Mouse (Mus musculus) limb, embryonic 14.5 days (tissue): ENCODE data around the gene Casp8. TPM values are rescaled to one million over a fixed set of nuclear protein-coding genes. Genes with fewer than 3 reads are reported as not detected.

Source experiments
- ATAC-seq: fragments of 200-750 bp; cut with Nextera tagmentation; 2 replicates; pipeline ENCODE4 v1.8.0; 2017; ENCODE audit warnings: low read depth, moderate number of reproducible peaks, moderate TSS enrichment; ENCODE audit not compliant: low FRiP score
- DNase-seq: peaks from one replicate; pipeline ENCODE4 v3.0.0-alpha.2; 2015; ENCODE audit warnings: low spot score
- H3K27ac ChIP-seq: fragments of 300-500 bp; sonication (generic); replicated peaks from 2 replicates; pipeline ENCODE4 v1.5.1; 2014; ENCODE audit warnings: low read depth, mild to moderate bottlenecking, low read length, moderate library complexity, mixed read lengths
- H3K27me3 ChIP-seq: fragments of 300-500 bp; sonication (generic); 2 replicates; pipeline ENCODE4 v1.6.1; 2014; ENCODE audit warnings: low read length, mixed read lengths; ENCODE audit not compliant: control insufficient read depth, insufficient read depth
- H3K36me3 ChIP-seq: fragments of 300-500 bp; sonication (generic); 2 replicates; pipeline ENCODE4 v1.6.1; 2014; ENCODE audit warnings: mild to moderate bottlenecking, low read length, moderate library complexity, mixed read lengths; ENCODE audit not compliant: control insufficient read depth, insufficient read depth
- H3K4me1 ChIP-seq: fragments of 300-500 bp; sonication (generic); 2 replicates; pipeline ENCODE4 v1.6.1; 2014; ENCODE audit warnings: antibody characterized with exemption, low read length, mixed read lengths; ENCODE audit not compliant: control insufficient read depth, insufficient read depth
- H3K4me2 ChIP-seq: fragments of 300-500 bp; sonication (generic); replicated peaks from 2 replicates; pipeline ENCODE4 v1.6.1; 2014; ENCODE audit warnings: low read depth, mild to moderate bottlenecking, low read length, moderate library complexity; ENCODE audit not compliant: severe bottlenecking
- H3K4me3 ChIP-seq: fragments of 300-500 bp; sonication (generic); replicated peaks from 2 replicates; pipeline ENCODE4 v1.5.1; 2014; ENCODE audit warnings: low read length
- H3K9ac ChIP-seq: fragments of 300-500 bp; sonication (generic); 2 replicates; pipeline ENCODE4 v1.6.1; 2014; ENCODE audit warnings: mild to moderate bottlenecking, low read depth, low read length, moderate library complexity; ENCODE audit not compliant: severe bottlenecking
- H3K9me3 ChIP-seq: fragments of 300-500 bp; sonication (generic); 2 replicates; pipeline ENCODE4 v1.6.1; 2016; ENCODE audit warnings: low read length; ENCODE audit not compliant: control insufficient read depth
- POLR2A ChIP-seq: fragments of 200-500 bp; IDR thresholded peaks from 2 replicates; pipeline ENCODE4 v1.8.0; 2012; ENCODE audit warnings: inconsistent platforms, mild to moderate bottlenecking, moderate library complexity, borderline replicate concordance; ENCODE audit not compliant: insufficient read depth, insufficient read length; ENCODE audit errors: extremely low read depth
- WGBS: fragments of 180-500 bp; shearing (Covaris S2); extraction: QIAGEN DNeasy Blood & Tissue Kit; methylation state at CpG from one replicate; pipeline ENCODE4 v1.1.7; 2014; 5-methylcytosine and 5-hydroxymethylcytosine counted together
- polyA plus RNA-seq, 2 experiments: library from polyadenylated mRNA; depleted of rRNA in 1 of 2; stranded (reverse) in 1 of 2; unstranded in 1 of 2; fragments of >200 nt; fragmentation: Nextera tagmentation in 1 of 2; extraction: Ambion mirVana in 1 of 2; gene quantifications; 2 replicates each; pipeline versions ENCODE4 v1.2.1 to v1.2.3; 2012 to 2014

Gene Casp8
- polyA plus RNA-seq, 2 experiments = 14.8 to 25.3 TPM

- no peak overlapping the region for H3K4me2 ChIP-seq
- WGBS = 86% methylated on average over 8 of the region's 8 CpGs
These were observed 6.5 kb downstream of the Casp8 start for GRCm38 (mm10) chr1:58801558-58802285.

GRCm38 (mm10) chr1:58802322-58803273, 7.4 kb downstream of the Casp8 start:
- Histone ChIP-seq H3K4me2 (no peak overlapping the region), H3K4me1 (peaks cover 10% of the 10 kb centered on the region), H3K9ac (peak overlapping the region; percentile 28; the same call in 1 of the 2 replicates), H3K9me3 (0 out of 2 replicates have a peak, but pooled peaks cover 2% of the 10 kb centered on the region), H3K4me3 (no peak overlapping the region), H3K27me3 (no peaks in the 10 kb centered on the region), H3K27ac (no peak overlapping the region), H3K36me3 (peaks cover 13% of the 10 kb centered on the region)
- no peak for ATAC-seq
- no peak for TF ChIP-seq POLR2A
- 58% methylated on average over 18 of the region's 18 CpGs for WGBS
- peak; percentile 22 for DNase-seq

More at GRCm38 (mm10) chr1:58801558-58802285, 6.5 kb downstream of the Casp8 start:
- peaks cover 14% of the 10 kb centered on the region for H3K4me1 ChIP-seq
- H3K27ac ChIP-seq = no peak overlapping the region
- ATAC-seq = no peak
- 0 out of 2 replicates have a peak, but pooled peaks cover 2% of the 10 kb centered on the region for H3K9me3 ChIP-seq
- no peaks in the 10 kb centered on the region for H3K27me3 ChIP-seq
- H3K9ac ChIP-seq = no peak overlapping the region
- DNase-seq = no peak
- H3K4me3 ChIP-seq = no peak overlapping the region
- TF ChIP-seq POLR2A = no peak
- H3K36me3 ChIP-seq = peaks cover 13% of the 10 kb centered on the region

- ATAC-seq = no peak
- Histone ChIP-seq H3K9ac (no peak overlapping the region), H3K27me3 (no peaks in the 10 kb centered on the region), H3K36me3 (peaks cover 13% of the 10 kb centered on the region), H3K4me3 (no peak overlapping the region), H3K27ac (no peak overlapping the region), H3K4me1 (peaks cover 10% of the 10 kb centered on the region), H3K4me2 (no peak overlapping the region), H3K9me3 (peaks cover 2% of the 10 kb centered on the region; the same call in 1 of the 2 replicates)
- no peak for TF ChIP-seq POLR2A
- no peak for DNase-seq
- 75% methylated on average over 6 of the region's 6 CpGs for WGBS
These were observed 8.4 kb downstream of the Casp8 start for GRCm38 (mm10) chr1:58803531-58803930.

- peaks cover 10% of the 10 kb centered on the region for H3K4me1 ChIP-seq
- no peaks in the 10 kb centered on the region for H3K27me3 ChIP-seq
- no peaks in the 10 kb centered on the region for H3K36me3 ChIP-seq
- ATAC-seq (no peak), DNase-seq (no peak)
- WGBS = 73% methylated on average over 3 of the region's 3 CpGs
- no peak overlapping the region for H3K4me3 ChIP-seq
- no peaks in the 10 kb centered on the region; the same call in 1 of the 2 replicates for H3K9me3 ChIP-seq
- no peak overlapping the region for H3K9ac ChIP-seq
- no peak overlapping the region for H3K4me2 ChIP-seq
- no peak for TF ChIP-seq POLR2A
- no peak overlapping the region for H3K27ac ChIP-seq
These were observed 11.5 kb downstream of the Casp8 start for GRCm38 (mm10) chr1:58806651-58807050.

- H3K27ac ChIP-seq = no peak overlapping the region
- peaks cover 24% of the 10 kb centered on the region for H3K36me3 ChIP-seq
- H3K4me1 ChIP-seq = no peaks in the 10 kb centered on the region
- no peak for DNase-seq
- no peak overlapping the region for H3K4me2 ChIP-seq
- no peak for TF ChIP-seq POLR2A
- H3K9me3 ChIP-seq = no peaks in the 10 kb centered on the region
- H3K4me3 ChIP-seq = no peak overlapping the region
- H3K9ac ChIP-seq = no peak overlapping the region
- WGBS = 29% methylated on average over 3 of the region's 3 CpGs
- H3K27me3 ChIP-seq = no peaks in the 10 kb centered on the region
- ATAC-seq = no peak
These were observed 31.1 kb downstream of the Casp8 start for GRCm38 (mm10) chr1:58826319-58826718.
